Mouse (Mus musculus) midbrain, embryonic 16.5 days (tissue): ENCODE measurements at regions not wholly inside any gene's neighbourhood (a gene's known extent, or its start where the extent isn't known, plus 50 kb on each side); places are given as distances from the start of the nearest gene placed in this dataset.
A peak's percentile ranks its signal among the peaks of the same experiment; 100 is the strongest.
"Not testable (repeated sequence)": the region's sequence is repeated elsewhere in the genome, so short reads cannot be mapped to it uniquely, and the experiment has no call there.

Source experiments
- ATAC-seq: fragments of 200-750 bp; cut with Nextera tagmentation; 2 replicates; pipeline ENCODE4 v1.8.0; 2017; ENCODE audit warnings: moderate TSS enrichment
- H3K27ac ChIP-seq: fragments of 300-500 bp; sonication (generic); 2 replicates; pipeline ENCODE4 v1.5.1; 2014; ENCODE audit warnings: mild to moderate bottlenecking, low read length, mixed read lengths
- H3K27me3 ChIP-seq: fragments of 300-500 bp; sonication (generic); 2 replicates; pipeline ENCODE4 v1.6.1; 2014; ENCODE audit warnings: low read depth, low read length, mixed read lengths; ENCODE audit not compliant: control insufficient read depth, insufficient read depth
- H3K36me3 ChIP-seq: fragments of 300-500 bp; sonication (generic); 2 replicates; pipeline ENCODE4 v1.6.1; 2014; ENCODE audit warnings: mild to moderate bottlenecking, low read length, moderate library complexity, mixed read lengths; ENCODE audit not compliant: control insufficient read depth, insufficient read depth
- H3K4me1 ChIP-seq: fragments of 300-500 bp; sonication (generic); 2 replicates; pipeline ENCODE4 v1.6.1; 2014; ENCODE audit warnings: mild to moderate bottlenecking, low read length, mixed read lengths; ENCODE audit not compliant: control insufficient read depth, insufficient read depth
- H3K4me2 ChIP-seq: fragments of 300-500 bp; sonication (generic); 2 replicates; pipeline ENCODE4 v1.6.1; 2014; ENCODE audit warnings: mild to moderate bottlenecking, low read length, mixed read lengths
- H3K4me3 ChIP-seq: fragments of 300-500 bp; sonication (generic); 2 replicates; pipeline ENCODE4 v1.5.1; 2014; ENCODE audit warnings: low read depth, mild to moderate bottlenecking, low read length, moderate library complexity, mixed read lengths
- H3K9ac ChIP-seq: fragments of 300-500 bp; sonication (generic); 2 replicates; pipeline ENCODE4 v1.6.1; 2014; ENCODE audit warnings: low read depth, low read length, mixed read lengths
- H3K9me3 ChIP-seq: fragments of 300-500 bp; sonication (generic); replicated peaks from 2 replicates; pipeline ENCODE4 v1.6.1; 2014; ENCODE audit warnings: mild to moderate bottlenecking, low read length, mixed read lengths; ENCODE audit not compliant: control insufficient read depth, poor library complexity, severe bottlenecking
- WGBS: fragments of 180-500 bp; shearing (Covaris S2); extraction: QIAGEN DNeasy Blood & Tissue Kit; methylation state at CpG from one replicate; pipeline ENCODE4 v1.1.7; 2014; 5-methylcytosine and 5-hydroxymethylcytosine counted together

DNA sequence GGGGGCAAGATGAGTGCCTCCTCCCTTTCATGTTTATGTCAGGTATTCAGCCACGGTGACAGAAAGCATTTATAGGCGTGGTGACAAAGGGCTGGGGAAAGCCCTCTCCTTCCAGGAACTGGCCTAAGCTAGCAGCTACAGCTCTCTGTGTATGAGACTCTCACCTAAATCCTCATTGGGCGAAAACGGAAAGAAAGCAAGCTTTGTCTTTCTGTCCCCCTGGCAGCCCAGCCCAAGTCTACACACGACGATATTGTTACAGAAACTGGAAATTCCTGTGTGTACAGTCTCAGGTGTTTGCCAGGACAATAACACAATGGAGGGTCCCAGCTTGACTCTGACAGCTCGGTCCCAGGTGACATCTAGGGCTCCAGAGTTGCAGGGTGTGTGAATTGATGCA, 60.0 kb downstream of the Dact2 start:
- Histone ChIP-seq H3K27me3 (no peaks in the 10 kb centered on the region), H3K9me3 (no peaks in the 10 kb centered on the region), H3K4me3 (no peak overlapping the region), H3K4me1 (peaks cover 11% of the 10 kb centered on the region), H3K27ac (no peak overlapping the region), H3K9ac (no peak overlapping the region), H3K36me3 (no peaks in the 10 kb centered on the region), H3K4me2 (no peak overlapping the region)
- no peak for ATAC-seq
- 73% methylated on average over 7 of the region's 7 CpGs for WGBS

DNA sequence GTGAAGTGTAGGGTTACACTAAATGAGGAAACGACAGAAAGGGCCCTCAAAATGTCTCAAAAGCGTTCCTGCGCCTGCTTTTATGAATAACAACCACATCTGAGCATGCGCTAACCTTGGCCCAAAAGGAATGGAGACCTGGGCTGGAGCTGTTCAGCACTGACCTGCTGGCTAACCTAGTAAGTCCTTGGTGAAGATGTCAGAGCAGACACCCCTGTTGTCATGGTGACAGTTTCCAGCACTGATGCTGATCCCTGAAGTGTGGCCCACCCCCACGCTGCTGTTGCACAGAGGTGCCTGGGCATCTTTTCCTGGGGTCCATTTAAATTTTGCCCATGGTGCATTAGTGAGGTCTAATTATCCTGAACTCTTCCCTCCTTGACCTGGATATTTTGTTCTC, 62.4 kb downstream of the Dact2 start:
- Histone ChIP-seq H3K27me3 (no peaks in the 10 kb centered on the region), H3K4me1 (peaks cover 11% of the 10 kb centered on the region), H3K4me2 (no peak overlapping the region), H3K9ac (no peak overlapping the region), H3K9me3 (no peaks in the 10 kb centered on the region), H3K27ac (peak overlapping the region; percentile 24; the same call in 1 of the 2 replicates), H3K4me3 (no peak overlapping the region), H3K36me3 (no peaks in the 10 kb centered on the region)
- ATAC-seq, result peak; percentile 70
- 46% methylated on average over 5 of the region's 5 CpGs for WGBS

DNA sequence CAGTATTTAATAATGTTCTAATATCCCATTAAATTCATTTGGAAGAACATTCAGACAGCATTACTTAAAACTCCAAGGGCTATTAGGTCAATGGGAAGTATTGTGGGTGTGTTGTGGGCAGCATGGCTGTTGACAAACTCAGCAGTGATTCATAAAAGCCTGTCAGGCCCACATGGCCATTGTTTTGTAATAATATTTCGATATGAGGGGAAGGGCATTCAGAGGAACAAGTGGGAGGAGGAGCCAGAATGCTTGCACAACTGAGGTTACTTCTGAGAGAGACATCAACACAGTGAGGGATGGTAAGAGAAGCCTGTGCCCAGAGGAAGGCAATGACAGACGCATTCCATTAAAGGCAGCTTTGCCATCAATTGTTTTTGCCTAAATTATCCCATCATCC, 63.8 kb downstream of the Dact2 start:
- ATAC-seq, result no peak
- no peaks in the 10 kb centered on the region for H3K27me3 ChIP-seq
- WGBS, result 76% methylated on average over 2 of the region's 2 CpGs
- no peak overlapping the region for H3K4me3 ChIP-seq
- H3K9me3 ChIP-seq, result no peaks in the 10 kb centered on the region
- H3K9ac ChIP-seq, result no peak overlapping the region
- no peak overlapping the region for H3K4me2 ChIP-seq
- H3K4me1 ChIP-seq, result peaks cover 11% of the 10 kb centered on the region
- H3K27ac ChIP-seq, result no peak overlapping the region
- no peaks in the 10 kb centered on the region for H3K36me3 ChIP-seq

DNA sequence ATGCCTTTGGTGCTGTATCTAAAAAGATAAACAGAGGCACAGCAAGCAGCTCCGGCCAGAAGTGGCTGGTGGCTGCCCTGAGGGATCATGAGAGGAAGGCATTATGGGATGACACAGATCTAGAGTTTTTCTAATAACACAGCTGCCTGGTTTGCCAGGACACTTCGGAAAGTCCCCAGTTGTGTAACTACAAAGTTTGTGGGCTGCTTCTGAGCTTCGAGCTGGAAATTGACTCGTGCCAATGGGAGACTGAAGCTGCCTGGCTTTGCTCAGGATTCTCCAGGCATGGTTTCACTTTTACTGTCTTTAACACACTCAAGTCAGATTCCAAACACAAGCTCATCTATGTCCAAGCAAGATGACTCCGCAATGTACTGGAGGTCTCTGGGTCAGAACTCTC, 65.2 kb downstream of the Dact2 start:
- no peaks in the 10 kb centered on the region for H3K27me3 ChIP-seq
- no peak overlapping the region for H3K27ac ChIP-seq
- no peak overlapping the region for H3K4me3 ChIP-seq
- H3K4me1 ChIP-seq, result peaks cover 11% of the 10 kb centered on the region
- H3K9ac ChIP-seq, result no peak overlapping the region
- no peak overlapping the region for H3K4me2 ChIP-seq
- H3K36me3 ChIP-seq, result no peaks in the 10 kb centered on the region
- WGBS, result 78% methylated on average over 5 of the region's 5 CpGs
- H3K9me3 ChIP-seq, result no peaks in the 10 kb centered on the region
- ATAC-seq, result no peak

DNA sequence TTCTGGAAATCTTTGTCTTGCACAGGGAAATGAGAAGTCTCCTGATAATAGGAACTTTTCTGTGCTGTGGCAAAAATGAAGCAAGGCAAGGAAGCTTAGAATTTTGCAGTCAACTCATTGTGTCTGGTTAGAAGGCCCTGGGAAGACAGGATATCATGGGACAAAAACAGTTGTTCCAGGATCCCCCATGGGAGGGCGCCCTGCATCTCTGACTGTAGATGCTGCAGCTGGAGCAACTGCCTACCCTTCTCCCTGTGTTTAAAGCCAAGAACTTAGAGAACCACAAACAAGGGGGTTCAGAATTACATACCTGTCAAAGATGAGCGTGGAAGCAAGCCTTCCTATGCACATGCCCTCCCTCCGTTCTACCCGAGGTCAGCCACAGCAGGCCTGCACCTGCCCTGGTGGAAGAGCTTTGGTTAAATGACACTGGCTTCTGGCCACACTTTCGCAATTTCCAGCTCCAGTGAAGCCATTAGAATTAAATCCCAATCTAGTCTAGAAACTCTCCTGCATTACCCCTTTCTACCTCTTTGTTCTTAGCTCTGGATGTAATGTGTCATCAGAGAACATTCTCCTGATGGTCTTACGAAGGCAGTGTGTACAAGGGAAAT, 67.3 kb downstream of the Dact2 start:
- Histone ChIP-seq H3K9me3 (no peaks in the 10 kb centered on the region), H3K27me3 (no peaks in the 10 kb centered on the region), H3K27ac (no peak overlapping the region), H3K36me3 (no peaks in the 10 kb centered on the region), H3K4me2 (no peak overlapping the region), H3K4me3 (no peak overlapping the region), H3K4me1 (peaks cover 8% of the 10 kb centered on the region), H3K9ac (no peak overlapping the region)
- WGBS, result 63% methylated on average over 6 of the region's 6 CpGs
- ATAC-seq, result no peak

DNA sequence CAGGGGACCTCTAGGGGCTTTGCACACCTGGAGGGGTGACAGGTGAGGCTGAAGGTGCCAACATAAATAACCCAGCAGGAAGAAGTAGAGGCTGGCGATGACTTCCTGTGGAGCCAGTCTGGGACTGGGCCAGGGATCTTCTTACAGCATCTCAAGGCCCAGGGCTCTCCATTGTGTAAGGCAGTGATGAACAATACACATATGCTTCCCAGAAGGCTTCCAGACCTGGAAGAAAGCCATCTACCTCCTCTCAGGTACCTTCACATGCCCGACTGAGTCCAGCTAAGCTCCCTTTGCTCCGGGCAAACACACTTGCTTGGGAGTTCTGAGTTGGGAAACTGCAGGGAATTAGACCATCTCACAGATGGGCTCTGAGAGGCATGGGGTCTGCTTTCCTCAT, 69.5 kb downstream of the Dact2 start:
- 79% methylated on average over 3 of the region's 3 CpGs for WGBS
- no peak overlapping the region for H3K4me3 ChIP-seq
- no peak overlapping the region for H3K4me2 ChIP-seq

DNA sequence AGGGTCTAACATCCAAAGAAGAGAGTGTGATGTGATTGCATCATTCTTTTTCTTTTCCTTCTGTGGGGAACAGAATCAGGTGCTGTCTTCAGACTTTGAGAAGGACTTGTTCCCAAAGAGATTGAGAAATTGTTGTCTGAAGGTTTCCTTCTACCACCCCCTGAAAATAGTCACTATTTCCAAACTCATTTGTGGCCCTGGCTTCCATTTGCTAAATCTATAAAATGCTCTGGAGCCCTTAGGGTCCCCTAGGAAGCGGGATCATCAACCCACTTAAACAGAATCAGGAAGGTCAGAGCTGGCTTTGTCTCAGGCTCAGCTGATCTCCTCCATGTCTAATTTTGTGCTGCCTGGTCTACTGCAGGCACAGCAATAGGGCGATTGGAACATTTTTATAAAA, 70.1 kb downstream of the Dact2 start:
- ATAC-seq, result no peak
- WGBS, result 81% methylated on average over 2 of the region's 2 CpGs
- no peak overlapping the region for H3K4me2 ChIP-seq
- H3K36me3 ChIP-seq, result no peaks in the 10 kb centered on the region
- no peak overlapping the region for H3K4me3 ChIP-seq
- no peaks in the 10 kb centered on the region for H3K27me3 ChIP-seq
- H3K27ac ChIP-seq, result no peak overlapping the region
- no peaks in the 10 kb centered on the region for H3K4me1 ChIP-seq
- H3K9ac ChIP-seq, result no peak overlapping the region
- no peaks in the 10 kb centered on the region for H3K9me3 ChIP-seq

More for the DNA sequence above, 69.5 kb downstream of the Dact2 start:
- Histone ChIP-seq H3K9me3 (no peaks in the 10 kb centered on the region), H3K36me3 (no peaks in the 10 kb centered on the region), H3K4me1 (no peaks in the 10 kb centered on the region), H3K9ac (no peak overlapping the region), H3K27ac (no peak overlapping the region), H3K27me3 (no peaks in the 10 kb centered on the region)
- no peak for ATAC-seq

DNA sequence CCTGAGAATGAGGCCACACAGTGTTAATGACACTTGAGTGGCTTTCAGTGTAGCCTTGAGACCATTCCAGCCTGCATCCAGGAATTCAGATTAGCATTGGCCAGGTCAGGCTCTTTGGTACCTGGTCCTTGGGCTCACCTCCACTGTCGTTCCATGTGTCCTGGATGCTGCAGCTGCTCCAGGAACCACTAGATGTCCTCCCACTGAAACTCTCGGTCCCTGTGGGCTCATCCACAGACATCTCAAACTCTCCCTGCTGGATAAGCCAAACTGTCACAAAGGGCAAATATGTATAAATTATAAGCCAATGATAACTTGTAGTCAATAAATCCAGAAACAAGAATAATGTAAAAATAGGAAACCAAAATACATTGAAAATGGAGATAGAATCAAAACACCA, 67.7 kb upstream of the Gm7358 start:
- not testable (repeated sequence) for H3K4me3 ChIP-seq, H3K27ac ChIP-seq, H3K9ac ChIP-seq, H3K27me3 ChIP-seq, ATAC-seq, H3K4me1 ChIP-seq, H3K9me3 ChIP-seq, H3K4me2 ChIP-seq, H3K36me3 ChIP-seq
- WGBS, result 9% methylated on average over 2 of the region's 2 CpGs

DNA sequence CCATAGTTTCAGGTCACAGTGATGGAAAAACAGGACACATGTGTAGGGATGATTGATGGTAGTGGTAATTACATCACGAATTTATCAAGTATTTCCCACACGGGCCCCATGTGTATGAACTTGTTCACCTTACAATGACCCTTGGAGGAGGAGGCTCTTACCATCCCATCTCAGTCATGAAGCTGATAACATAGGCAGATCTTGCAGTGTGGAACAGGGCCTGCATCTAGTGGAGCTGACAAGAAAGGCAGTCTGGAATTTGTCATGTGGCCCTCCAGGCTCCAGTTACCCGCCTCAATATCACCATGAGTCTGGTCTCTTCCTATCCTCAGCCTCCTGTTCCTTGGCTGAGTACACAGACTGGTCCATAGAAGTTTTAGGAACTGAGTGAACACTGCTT, 59.5 kb upstream of the Gm7358 start:
- Histone ChIP-seq H3K9ac (no peak overlapping the region), H3K4me3 (no peak overlapping the region), H3K9me3 (no peaks in the 10 kb centered on the region), H3K27me3 (no peaks in the 10 kb centered on the region), H3K36me3 (no peaks in the 10 kb centered on the region), H3K27ac (no peak overlapping the region), H3K4me2 (no peak overlapping the region), H3K4me1 (no peaks in the 10 kb centered on the region)
- ATAC-seq, result no peak
- 83% methylated on average over 3 of the region's 3 CpGs for WGBS
